Mouse (Mus musculus) stomach, embryonic 14.5 days (tissue): ENCODE results near the gene Otog. TPM values are rescaled to one million over a fixed set of nuclear protein-coding genes. Genes with fewer than 3 reads are reported as not detected.

Experiments used
- ATAC-seq: fragments of 200-750 bp; cut with Nextera tagmentation; 2 replicates; pipeline ENCODE4 v1.8.0; 2017; ENCODE audit warnings: low read depth, moderate TSS enrichment; ENCODE audit not compliant: insufficient number of reproducible peaks, insufficient read depth, low FRiP score
- H3K27ac ChIP-seq: fragments of 300-500 bp; sonication (generic); 2 replicates; pipeline ENCODE4 v1.5.1; 2014; ENCODE audit warnings: mild to moderate bottlenecking, low read length, moderate library complexity, mixed read lengths
- H3K27me3 ChIP-seq: fragments of 300-500 bp; sonication (generic); 2 replicates; pipeline ENCODE4 v1.6.1; 2014; ENCODE audit warnings: low read length, control low read depth, mixed read lengths; ENCODE audit not compliant: control insufficient read depth, insufficient read depth
- H3K36me3 ChIP-seq: fragments of 300-500 bp; sonication (generic); 2 replicates; pipeline ENCODE4 v1.6.1; 2014; ENCODE audit warnings: mild to moderate bottlenecking, control low read depth, low read length, moderate library complexity, mixed read lengths; ENCODE audit not compliant: control insufficient read depth, insufficient read depth
- H3K4me1 ChIP-seq: fragments of 300-500 bp; sonication (generic); 2 replicates; pipeline ENCODE4 v1.6.1; 2014; ENCODE audit warnings: low read length, control low read depth, mixed read lengths; ENCODE audit not compliant: control insufficient read depth, insufficient read depth
- H3K4me2 ChIP-seq: fragments of 300-500 bp; sonication (generic); replicated peaks from 2 replicates; pipeline ENCODE4 v1.6.1; 2014; ENCODE audit warnings: low read depth, low read length, control low read depth
- H3K4me3 ChIP-seq: fragments of 300-500 bp; sonication (generic); 2 replicates; pipeline ENCODE4 v1.5.1; 2014; ENCODE audit warnings: low read depth, low read length, control low read depth
- H3K9ac ChIP-seq: fragments of 300-500 bp; sonication (generic); replicated peaks from 2 replicates; pipeline ENCODE4 v1.6.1; 2014; ENCODE audit warnings: low read depth, mild to moderate bottlenecking, control low read depth, low read length, moderate library complexity, mixed read lengths
- H3K9me3 ChIP-seq: fragments of 300-500 bp; sonication (generic); 2 replicates; pipeline ENCODE4 v1.6.1; 2016; ENCODE audit warnings: low read depth, low read length, control low read depth; ENCODE audit not compliant: control insufficient read depth
- WGBS: fragments of 180-500 bp; shearing (Covaris S2); extraction: QIAGEN DNeasy Blood & Tissue Kit; methylation state at CpG from one replicate; pipeline ENCODE4 v1.1.7; 2014; 5-methylcytosine and 5-hydroxymethylcytosine counted together
- polyA plus RNA-seq: library from polyadenylated mRNA; unstranded; fragments of >200 nt; fragmentation: Nextera tagmentation; extraction: Ambion mirVana; gene quantifications from 2 replicates; pipeline ENCODE4 v1.2.1, GENCODE M21; 2014

Otog gene
- polyA plus RNA-seq, 1 experiment from 2014 or later = not detected

DNA sequence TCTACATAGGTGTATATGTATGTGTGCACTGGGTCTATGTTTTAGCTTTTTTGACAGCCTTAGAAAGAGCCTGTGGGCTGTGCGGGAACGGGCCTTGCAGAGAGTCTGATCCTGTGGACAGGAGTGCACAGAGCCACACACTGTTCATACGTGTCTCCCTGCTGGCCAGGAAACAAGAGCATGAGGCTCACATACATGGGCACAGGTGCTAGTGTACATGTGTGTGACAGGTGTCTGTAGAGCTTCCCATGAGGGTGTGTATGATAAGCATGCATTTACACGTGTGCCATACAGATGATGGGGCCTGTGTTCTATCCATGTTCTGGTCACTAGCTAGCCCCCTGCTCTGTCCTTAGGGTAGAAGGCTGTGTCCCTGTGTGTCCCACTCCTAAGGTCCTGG lies 45.6 kb downstream of the Otog start:
- Histone ChIP-seq H3K4me1 (no peaks in the 10 kb centered on the region), H3K27me3 (no peaks in the 10 kb centered on the region), H3K4me2 (no peak overlapping the region), H3K4me3 (no peak overlapping the region), H3K27ac (no peak overlapping the region), H3K9me3 (no peaks in the 10 kb centered on the region), H3K9ac (no peak overlapping the region), H3K36me3 (no peaks in the 10 kb centered on the region)
- no peak for ATAC-seq
- WGBS = 93% methylated on average over 4 of the region's 4 CpGs

DNA sequence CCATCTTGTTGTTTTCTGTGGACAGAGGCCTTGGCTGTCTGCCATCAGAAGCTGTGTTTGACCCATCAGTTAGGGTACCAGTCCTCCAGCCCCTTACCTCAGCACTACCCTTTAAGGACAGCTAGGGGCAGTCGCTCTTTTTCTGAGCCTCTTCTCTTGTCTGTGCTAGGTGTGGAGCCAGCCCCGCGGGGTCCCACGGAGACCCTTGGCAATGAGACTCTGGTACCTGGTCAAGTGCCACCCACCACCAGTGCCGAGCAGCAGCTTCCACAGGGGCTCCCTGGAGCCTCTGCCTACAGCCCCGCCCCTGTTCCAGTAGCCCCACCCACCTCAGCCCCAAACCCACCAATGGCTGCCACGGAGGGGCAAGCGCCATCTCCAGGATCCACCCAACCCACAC lies 46.3 kb downstream of the Otog start:
- H3K4me3 ChIP-seq = no peak overlapping the region
- no peak for ATAC-seq
- WGBS = 25% methylated on average over 8 of the region's 8 CpGs

DNA sequence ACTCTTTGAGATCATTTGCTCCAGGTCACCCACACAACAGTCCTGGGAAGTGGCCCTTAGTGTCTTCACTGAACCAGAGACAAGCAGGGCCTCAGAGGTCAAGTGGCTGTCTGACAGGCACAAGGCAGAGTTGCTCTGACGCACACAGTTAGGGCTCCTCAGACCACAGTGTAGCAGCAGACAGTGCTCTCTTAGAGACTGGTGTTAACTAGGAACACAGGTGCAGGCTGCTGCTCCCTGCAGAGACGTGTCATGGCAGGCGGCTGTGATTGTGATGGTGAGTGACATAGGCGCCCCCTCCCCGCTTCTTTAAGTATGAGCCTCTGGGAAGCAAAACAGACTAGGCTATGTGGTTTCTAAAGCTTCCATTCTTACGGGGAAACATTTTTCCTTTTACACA lies 55.5 kb downstream of the Otog start:
- WGBS = 37% methylated on average over 6 of the region's 6 CpGs
- H3K9me3 ChIP-seq = no peaks in the 10 kb centered on the region
- H3K27ac ChIP-seq = no peak overlapping the region
- no peak for ATAC-seq
- no peak overlapping the region for H3K9ac ChIP-seq
- H3K27me3 ChIP-seq = no peaks in the 10 kb centered on the region
- H3K36me3 ChIP-seq = no peaks in the 10 kb centered on the region
- no peak overlapping the region for H3K4me2 ChIP-seq
- H3K4me1 ChIP-seq = no peaks in the 10 kb centered on the region
- no peak overlapping the region for H3K4me3 ChIP-seq

More for the DNA sequence above, 46.3 kb downstream of the Otog start:
- Histone ChIP-seq H3K9me3 (no peaks in the 10 kb centered on the region), H3K36me3 (no peaks in the 10 kb centered on the region), H3K9ac (no peak overlapping the region), H3K4me1 (no peaks in the 10 kb centered on the region), H3K27ac (no peak overlapping the region), H3K27me3 (no peaks in the 10 kb centered on the region), H3K4me2 (no peak overlapping the region)

DNA sequence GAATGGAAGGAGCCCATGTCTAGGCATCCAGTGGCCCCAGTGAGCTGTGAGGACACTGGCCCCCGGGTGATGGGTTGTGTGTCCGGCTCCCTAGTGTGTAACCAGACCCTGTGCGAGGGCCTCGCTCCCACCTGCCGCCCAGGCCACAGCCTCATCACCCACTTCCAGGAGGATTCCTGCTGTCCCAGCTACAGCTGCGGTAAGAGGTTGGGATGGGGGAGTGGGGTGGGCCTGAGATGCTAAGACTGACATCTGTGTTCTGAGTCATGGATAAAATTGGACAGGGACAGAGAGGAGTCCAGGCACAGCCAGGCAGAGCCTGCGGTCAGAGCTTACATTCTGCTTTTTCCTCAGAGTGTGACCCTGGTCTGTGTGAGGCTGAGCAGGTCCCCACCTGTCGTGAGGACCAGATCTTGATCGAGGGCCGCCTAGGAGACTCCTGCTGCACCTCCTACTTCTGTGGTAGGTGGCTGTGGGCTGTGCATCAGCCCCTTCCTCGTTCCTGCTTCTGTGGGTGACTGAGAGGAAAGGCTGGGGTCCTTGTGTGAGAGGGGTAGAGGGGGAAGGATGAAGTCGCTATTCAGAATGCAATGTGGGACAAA lies 60.3 kb downstream of the Otog start:
- no peaks in the 10 kb centered on the region for H3K4me1 ChIP-seq
- no peak overlapping the region for H3K9ac ChIP-seq
- H3K4me3 ChIP-seq = no peak overlapping the region
- WGBS = 74% methylated on average over 12 of the region's 12 CpGs
- H3K27me3 ChIP-seq = no peaks in the 10 kb centered on the region
- H3K36me3 ChIP-seq = no peaks in the 10 kb centered on the region
- no peak overlapping the region for H3K27ac ChIP-seq
- H3K9me3 ChIP-seq = no peaks in the 10 kb centered on the region
- no peak overlapping the region for H3K4me2 ChIP-seq
- no peak for ATAC-seq

DNA sequence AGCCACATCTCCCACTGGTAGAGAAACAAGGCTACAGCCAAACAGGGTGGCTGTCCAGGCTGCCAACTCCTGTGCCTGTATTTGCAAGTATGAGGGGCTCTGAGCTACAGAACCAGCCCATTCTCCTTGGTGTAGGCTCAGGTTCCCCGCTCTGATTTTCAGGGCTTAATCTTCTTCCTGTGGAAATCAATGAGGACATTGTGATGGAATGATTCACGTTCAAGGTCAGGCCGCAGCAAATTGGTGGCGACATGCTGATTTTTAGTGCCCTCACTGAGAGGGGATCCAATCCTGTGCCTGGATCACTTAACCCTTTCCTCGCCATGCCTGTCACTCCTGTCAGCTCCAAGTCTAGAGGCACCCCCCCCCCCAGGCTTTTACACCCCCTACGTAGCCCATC lies 72.7 kb downstream of the Otog start:
- H3K4me1 ChIP-seq = peaks cover 10% of the 10 kb centered on the region; the same call in 1 of the 2 replicates
- no peak overlapping the region for H3K4me2 ChIP-seq
- H3K27ac ChIP-seq = no peak overlapping the region
- H3K4me3 ChIP-seq = no peak overlapping the region
- H3K27me3 ChIP-seq = no peaks in the 10 kb centered on the region
- no peak overlapping the region for H3K9ac ChIP-seq
- ATAC-seq = no peak
- 47% methylated on average over 6 of the region's 6 CpGs for WGBS
- no peaks in the 10 kb centered on the region for H3K36me3 ChIP-seq
- H3K9me3 ChIP-seq = no peaks in the 10 kb centered on the region

DNA sequence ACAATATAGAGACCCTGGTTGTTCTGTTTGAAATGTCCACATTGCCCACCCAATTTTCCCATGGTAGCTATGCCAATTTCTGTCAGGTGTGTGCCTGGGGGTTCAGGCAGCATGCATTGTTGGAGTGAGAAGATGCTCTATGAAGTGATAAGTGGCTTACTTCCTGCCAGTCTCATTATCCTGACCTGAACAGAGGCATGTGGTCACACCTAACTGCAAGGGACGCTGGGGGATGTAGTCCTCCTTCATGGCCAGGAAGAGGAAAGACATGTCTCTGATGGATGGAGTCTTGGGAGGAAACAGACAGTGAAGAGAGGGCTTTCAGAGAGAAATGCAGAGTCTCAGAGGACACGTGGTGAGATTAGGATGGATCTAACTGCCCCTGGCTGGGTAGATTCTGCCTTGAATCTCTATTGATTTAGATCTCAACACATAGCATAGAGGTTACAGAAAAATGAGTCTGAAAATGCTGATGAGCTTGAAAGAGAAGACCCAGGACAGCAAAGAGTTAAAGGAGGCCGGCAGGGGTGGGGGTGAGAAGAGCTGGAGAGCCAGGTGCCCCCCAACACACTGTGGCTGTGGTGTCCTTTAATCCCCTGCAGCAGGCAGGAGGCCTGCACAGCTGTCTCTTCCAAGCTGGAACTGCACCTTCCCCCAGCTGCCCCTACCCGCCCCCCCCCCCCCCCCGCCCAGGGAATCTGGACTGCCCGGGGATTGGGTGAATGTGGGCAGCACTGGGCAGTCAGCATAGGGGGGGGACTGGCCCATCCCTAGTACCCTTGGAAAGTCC lies 73.6 kb downstream of the Otog start:
- Histone ChIP-seq H3K9me3 (no peaks in the 10 kb centered on the region), H3K4me1 (peaks cover 10% of the 10 kb centered on the region; the same call in 1 of the 2 replicates), H3K4me2 (no peak overlapping the region), H3K4me3 (no peak overlapping the region), H3K9ac (no peak overlapping the region), H3K27me3 (no peaks in the 10 kb centered on the region), H3K27ac (no peak overlapping the region), H3K36me3 (no peaks in the 10 kb centered on the region)
- ATAC-seq = no peak
- 21% methylated on average over 3 of the region's 6 CpGs for WGBS

DNA sequence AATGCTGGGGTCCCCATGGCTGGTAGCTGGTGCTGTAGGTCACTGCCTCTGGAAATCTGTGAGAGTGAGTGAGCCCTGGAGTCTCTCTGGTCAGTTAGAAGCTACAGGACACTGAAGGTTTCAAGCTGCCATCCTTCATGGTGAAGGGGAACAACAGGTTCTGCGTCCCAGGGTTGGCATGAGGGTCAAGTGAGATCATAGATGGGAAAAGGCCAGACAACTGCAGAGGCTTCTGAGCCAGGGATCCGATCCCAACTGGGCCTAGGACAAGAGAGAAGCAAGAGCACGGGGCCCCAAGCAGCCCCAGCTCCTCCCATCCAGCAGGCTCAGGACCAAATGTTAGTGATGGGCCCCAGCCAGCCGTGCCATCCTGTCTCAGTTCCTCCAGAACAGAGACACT lies 74.9 kb downstream of the Otog start:
- Histone ChIP-seq H3K9ac (no peak overlapping the region), H3K36me3 (no peaks in the 10 kb centered on the region), H3K9me3 (no peaks in the 10 kb centered on the region), H3K4me3 (no peak overlapping the region), H3K27ac (no peak overlapping the region), H3K4me1 (peaks cover 10% of the 10 kb centered on the region; the same call in 1 of the 2 replicates), H3K4me2 (no peak overlapping the region), H3K27me3 (no peaks in the 10 kb centered on the region)
- WGBS = 60% methylated on average over 4 of the region's 4 CpGs
- ATAC-seq = no peak

DNA sequence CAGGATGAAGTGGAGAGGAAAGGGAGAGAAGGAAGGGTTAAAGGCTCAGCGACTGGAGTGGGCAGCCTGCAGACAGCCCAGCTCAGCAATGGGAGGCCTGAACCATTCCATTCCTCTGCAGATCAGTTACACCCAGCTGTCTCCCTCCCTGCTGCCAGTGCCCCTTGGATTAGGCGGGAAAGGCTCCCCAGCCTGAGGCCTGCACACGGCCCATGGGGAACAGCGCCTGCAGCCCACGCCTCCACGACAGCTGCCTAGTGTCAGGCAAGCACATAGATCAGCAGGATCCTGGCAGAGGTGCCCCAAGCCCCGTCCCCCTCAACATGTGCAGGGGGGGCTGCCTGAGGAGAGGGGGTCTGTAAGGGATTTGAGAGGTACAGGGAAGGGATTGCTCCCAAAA lies 76.2 kb downstream of the Otog start:
- no peaks in the 10 kb centered on the region for H3K9me3 ChIP-seq
- no peaks in the 10 kb centered on the region for H3K27me3 ChIP-seq
- ATAC-seq = peak; percentile 61; the same call in 1 of the 2 replicates
- H3K36me3 ChIP-seq = no peaks in the 10 kb centered on the region
- WGBS = 11% methylated on average over 7 of the region's 7 CpGs
- H3K27ac ChIP-seq = no peak overlapping the region
- H3K4me3 ChIP-seq = no peak overlapping the region
- no peak overlapping the region for H3K4me2 ChIP-seq
- H3K4me1 ChIP-seq = peaks cover 10% of the 10 kb centered on the region; the same call in 1 of the 2 replicates
- H3K9ac ChIP-seq = no peak overlapping the region
